Mouse (Mus musculus): ENCODE measurements around the gene Bcam. TPM values are rescaled to one million over a fixed set of nuclear protein-coding genes. Genes with fewer than 3 reads are reported as not detected.

Bcam gene
- total RNA-seq, 2 experiments from 2014 or later, result 22.0 to 22.6 TPM

Other genes with a start within 250 kb of the Bcam start
- gene Ppp1r37, start 207.9 kb downstream of the Bcam start, total RNA-seq (2021), result 10 to 100 TPM; 34.8 to 41.4 TPM
- gene Zfp296, start 193.7 kb downstream of the Bcam start, total RNA-seq (2021), result under 1 TPM; 0.23 to 0.44 TPM
- gene Gemin7, start 193.4 kb downstream of the Bcam start, total RNA-seq (2021), result 10 to 100 TPM; 59.1 to 65.1 TPM
- gene Clasrp, start 166.5 kb downstream of the Bcam start, total RNA-seq (2021), result 10 to 100 TPM; 10.9 to 12.0 TPM
- 1 to 10 TPM; 5.1 to 6.0 TPM for gene Relb, start 141.6 kb downstream of the Bcam start, total RNA-seq (2021)
- gene Clptm1, start 106.0 kb downstream of the Bcam start, total RNA-seq (2021), result 10 to 100 TPM; 39.2 to 45.7 TPM
- gene Apoc2, start 93.1 kb downstream of the Bcam start, total RNA-seq (2021), result under 1 TPM in 1 of 2 experiments, not detected in 1; 0.99 TPM
- not detected for gene Gm44805, start 89.6 kb downstream of the Bcam start, total RNA-seq (2021)
- under 1 TPM in 1 of 2 experiments, not detected in 1; 0.43 TPM for gene Apoc4, start 89.5 kb downstream of the Bcam start, total RNA-seq (2021)
- 1 to 10 TPM in 1 of 2 experiments, under 1 TPM in 1; 0.94 to 1.4 TPM for gene Apoc1, start 78.4 kb downstream of the Bcam start, total RNA-seq (2021)
- 10 to 100 TPM; 49.0 to 51.4 TPM for gene Apoe, start 71.8 kb downstream of the Bcam start, total RNA-seq (2021)
- 10 to 100 TPM; 36.8 to 47.6 TPM for gene Tomm40, start 55.6 kb downstream of the Bcam start, total RNA-seq (2021)
- 1 to 10 TPM; 2.0 to 2.3 TPM for gene Nectin2, start 20.5 kb downstream of the Bcam start, total RNA-seq (2021)
- gene Cblc, start 25.8 kb upstream of the Bcam start, total RNA-seq (2021), result not detected
- 1 to 10 TPM; 1.1 to 1.5 TPM for gene Bcl3, start 51.8 kb upstream of the Bcam start, total RNA-seq (2021)
- gene Gm19345, start 81.0 kb upstream of the Bcam start, total RNA-seq (2021), result not detected
- gene Ceacam16, start 90.3 kb upstream of the Bcam start, total RNA-seq (2021), result not detected
- not detected for gene Ceacam19, start 116.9 kb upstream of the Bcam start, total RNA-seq (2021)
- gene Pvr, start 150.1 kb upstream of the Bcam start, total RNA-seq (2021), result 1 to 10 TPM; 4.6 to 7.7 TPM
- gene Igsf23, start 179.7 kb upstream of the Bcam start, total RNA-seq (2021), result not detected
- gene Ceacam20, start 194.4 kb upstream of the Bcam start, total RNA-seq (2021), result not detected
- gene Nlrp9b, start 220.4 kb upstream of the Bcam start, total RNA-seq (2021), result not detected

Measured in gastrocnemius, postnatal 36 days (tissue).